Mouse (Mus musculus) testis, adult 2 months (tissue): ENCODE measurements around the gene Slco1b2.

ENCODE experiments used
- CTCF ChIP-seq: fragments of 200-500 bp; IDR thresholded peaks from 2 replicates; pipeline ENCODE4 v1.5.1; 2012; ENCODE audit warnings: low read depth, mild to moderate bottlenecking, inconsistent platforms, low read length, moderate library complexity; ENCODE audit not compliant: control insufficient read depth, insufficient read depth, insufficient replicate concordance
- POLR2A ChIP-seq: fragments of 200-500 bp; IDR thresholded peaks from 2 replicates; pipeline ENCODE4 v1.6.1; 2012; ENCODE audit warnings: low read depth, mild to moderate bottlenecking, inconsistent platforms, low read length, moderate library complexity; ENCODE audit not compliant: control insufficient read depth

- TF ChIP-seq CTCF: no peak
- TF ChIP-seq POLR2A: no peak
Observed at GRCm38 (mm10) chr6:141691246-141691645, 61.9 kb downstream of the Slco1b2 start.
